In the genomic region with DNA sequence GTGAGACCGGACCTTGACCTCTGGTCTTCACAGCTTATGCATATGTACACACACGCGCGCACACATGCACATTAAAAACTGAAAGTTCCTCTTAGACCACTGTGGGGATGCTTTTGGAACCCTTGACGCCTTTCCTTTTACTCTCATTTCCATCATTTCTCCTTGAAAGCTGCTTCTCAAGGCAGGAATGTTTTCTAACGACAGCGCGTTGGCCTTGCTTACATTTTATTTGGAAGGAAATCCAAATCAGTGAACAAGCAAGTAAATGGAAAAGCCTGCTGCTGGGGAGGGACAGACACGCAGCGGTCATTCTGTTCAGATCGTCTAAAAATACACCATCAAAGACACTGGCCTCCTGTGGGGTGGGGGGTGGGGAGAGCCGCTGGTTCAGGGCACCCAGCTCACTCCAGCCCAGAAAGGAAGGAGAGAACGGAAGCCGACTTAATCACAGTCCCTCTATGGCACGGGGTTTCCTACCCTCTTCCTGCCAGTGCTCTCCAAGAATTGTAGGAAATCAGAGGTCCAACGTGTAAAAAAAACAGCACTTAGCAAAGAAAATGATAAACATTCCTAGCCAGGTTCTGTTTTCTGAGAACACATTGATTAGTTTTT, we compare ENCODE assay signal across 9 mouse cellular contexts.
DNase-seq lines count a peak whose midpoint lies in the region; ATAC-seq lines count a peak whose summit lies in the region.
"Had no signal": no experiment of that assay in that cellular context is flagged by ENCODE, and none has a peak within 500 bp of the region (broad histone marks: within the 10 kb centered on the region; RNA-seq: fewer than 3 reads in every experiment).

No protein-coding gene starts in this region.

- 0 out of 2 replicates have a peak, but pooled peaks cover 6% of the 10 kb centered on the region for H3K27me3 ChIP-seq in forebrain, embryonic 10.5 days (ENCODE audit: poor library complexity, severe bottlenecking)
- H3K27me3 ChIP-seq in forebrain, embryonic 13.5 days, result no peaks in the 10 kb centered on the region

- WGBS in forebrain, embryonic 10.5 days, result 62% methylated on average over 16 of the region's 16 CpGs
- WGBS in forebrain, embryonic 13.5 days, result 54% methylated on average over 16 of the region's 16 CpGs

- no peak overlapping the region for H3K4me3 ChIP-seq in forebrain, embryonic 10.5 days
- H3K4me3 ChIP-seq in forebrain, embryonic 13.5 days, result no peak overlapping the region

- no peaks in the 10 kb centered on the region for H3K36me3 ChIP-seq in forebrain, embryonic 10.5 days (replicated peaks)
- H3K36me3 ChIP-seq in forebrain, embryonic 13.5 days (ENCODE audit: poor library complexity, severe bottlenecking), result no peaks in the 10 kb centered on the region

- H3K4me1 ChIP-seq in forebrain, embryonic 10.5 days, result peaks cover 33% of the 10 kb centered on the region
- peaks cover 22% of the 10 kb centered on the region for H3K4me1 ChIP-seq in forebrain, embryonic 13.5 days

- H3K9me3 ChIP-seq in forebrain, embryonic 10.5 days, result no peaks in the 10 kb centered on the region
- H3K9me3 ChIP-seq in forebrain, embryonic 13.5 days (replicated peaks), result no peaks in the 10 kb centered on the region

- no peak overlapping the region for H3K9ac ChIP-seq in forebrain, embryonic 13.5 days
- H3K9ac ChIP-seq: liver, embryonic 14.5 days had no signal

- no peak overlapping the region for H3K4me2 ChIP-seq in forebrain, embryonic 13.5 days

- intact Hi-C loops in gastrocnemius, postnatal 14 days (cut with DNase I; ENCODE audit: low total_unique reads), result no loop called here

- H3K27ac ChIP-seq in forebrain, embryonic 10.5 days, result peak overlapping the region; percentile 2; the same call in 1 of the 2 replicates
- no peak overlapping the region for H3K27ac ChIP-seq in forebrain, embryonic 13.5 days
- H3K27ac ChIP-seq: liver, embryonic 14.5 days had no signal

- no peak for ATAC-seq in forebrain, embryonic 13.5 days
- ATAC-seq in megakaryocyte-erythroid progenitor cell, adult 5-6 weeks (replicated peaks; ENCODE audit: low FRiP score, low TSS enrichment, poor library complexity, severe bottlenecking), result no peak
- ATAC-seq in inflammation-experienced regulatory T-cells, adult 6 months, result no peak

- DNase-seq in forebrain, embryonic 10.5 days (ENCODE audit: extremely low spot score, low spot score), result no peak
- DNase-seq in heart, adult 9 months (ENCODE audit: low spot score in 2 of 2), result peak; percentile 68 to 77
- DNase-seq in kidney, adult 8-10 months, result peak; percentile 22 to 40
- DNase-seq in lung, postnatal 25 days (ENCODE audit: low spot score), result peak; percentile 63
- DNase-seq in gastrocnemius, postnatal 14 days, result no peak

Comparison
In these comparisons a context has a peak if more than half of its experiments do, and no peak if none do; other contexts are left out.
1. DNase-seq: peak in heart, adult 9 months (2 of 2), kidney, adult 8-10 months (2 of 2) and lung, postnatal 25 days (single experiment); none in forebrain, embryonic 10.5 days (single experiment) and gastrocnemius, postnatal 14 days (single experiment).